Mouse (Mus musculus) lung, adult 2 months (tissue): Measurements from ENCODE around the gene Cmtm6.

Source experiments
- CTCF ChIP-seq: fragments of 200-500 bp; IDR thresholded peaks from 2 replicates; pipeline ENCODE4 v1.5.1; 2011; ENCODE audit warnings: mild to moderate bottlenecking, low read length, control low read depth; ENCODE audit not compliant: insufficient read depth
- POLR2A ChIP-seq: fragments of 200-500 bp; IDR thresholded peaks from 2 replicates; pipeline ENCODE4 v1.6.1; 2011; ENCODE audit warnings: low read depth, mild to moderate bottlenecking, control low read depth, low read length, borderline replicate concordance; ENCODE audit errors: extremely low read depth

GRCm38 (mm10) chr9:114777178-114778046 lies 46.5 kb downstream of the Cmtm6 start:
- TF ChIP-seq POLR2A, result no peak
- TF ChIP-seq CTCF, result no peak
